Mouse (Mus musculus): Measurements from ENCODE around the gene Kat7. TPM values are rescaled to one million over a fixed set of nuclear protein-coding genes. Genes with fewer than 3 reads are reported as not detected.

Gene Kat7
- polyA plus RNA-seq, 1 experiment from 2014 or later, result 69.6 TPM

- ATAC-seq (replicated peaks), result no peak
- WGBS, result 78% methylated on average over 5 of the region's 5 CpGs
- H3K4me3 ChIP-seq, result no peak overlapping the region
- no peaks in the 10 kb centered on the region for H3K4me1 ChIP-seq
- H3K9me3 ChIP-seq, result no peaks in the 10 kb centered on the region
- no peak overlapping the region for H3K27ac ChIP-seq
- no peaks in the 10 kb centered on the region for H3K27me3 ChIP-seq (replicated peaks)
- H3K9ac ChIP-seq, result no peak overlapping the region
- H3K36me3 ChIP-seq (replicated peaks), result no peaks in the 10 kb centered on the region
- no peak overlapping the region for H3K4me2 ChIP-seq
Observed at GRCm38 (mm10) chr11:95328629-95329028, 18.6 kb upstream of the Kat7 start.

GRCm38 (mm10) chr11:95326243-95326642 is 16.2 kb upstream of the Kat7 start:
- no peaks in the 10 kb centered on the region for H3K36me3 ChIP-seq (replicated peaks)
- ATAC-seq (replicated peaks), result no peak
- H3K4me2 ChIP-seq, result no peak overlapping the region
- H3K4me3 ChIP-seq, result no peak overlapping the region
- no peaks in the 10 kb centered on the region for H3K9me3 ChIP-seq
- no peaks in the 10 kb centered on the region for H3K4me1 ChIP-seq
- no peaks in the 10 kb centered on the region for H3K27me3 ChIP-seq (replicated peaks)
- WGBS, result 79% methylated on average over 11 of the region's 11 CpGs
- no peak overlapping the region for H3K27ac ChIP-seq
- no peak overlapping the region for H3K9ac ChIP-seq

GRCm38 (mm10) chr11:95325832-95326231 is 15.8 kb upstream of the Kat7 start:
- no peak overlapping the region for H3K27ac ChIP-seq
- WGBS, result 93% methylated on average over 4 of the region's 4 CpGs
- no peaks in the 10 kb centered on the region for H3K27me3 ChIP-seq (replicated peaks)
- ATAC-seq (replicated peaks), result no peak
- H3K9me3 ChIP-seq, result no peaks in the 10 kb centered on the region
- H3K9ac ChIP-seq, result no peak overlapping the region
- H3K36me3 ChIP-seq (replicated peaks), result no peaks in the 10 kb centered on the region
- no peak overlapping the region for H3K4me3 ChIP-seq
- no peaks in the 10 kb centered on the region for H3K4me1 ChIP-seq
- no peak overlapping the region for H3K4me2 ChIP-seq

GRCm38 (mm10) chr11:95324181-95324580 is 14.1 kb upstream of the Kat7 start:
- Histone ChIP-seq H3K4me2 (no peak overlapping the region), H3K36me3 (replicated peaks) (no peaks in the 10 kb centered on the region), H3K4me3 (no peak overlapping the region), H3K27ac (no peak overlapping the region), H3K9me3 (no peaks in the 10 kb centered on the region), H3K4me1 (no peaks in the 10 kb centered on the region), H3K9ac (no peak overlapping the region), H3K27me3 (replicated peaks) (no peaks in the 10 kb centered on the region)
- no peak for ATAC-seq (replicated peaks)
- 68% methylated on average over 10 of the region's 10 CpGs for WGBS

GRCm38 (mm10) chr11:95320010-95320409 is 10.0 kb upstream of the Kat7 start:
- no peak overlapping the region for H3K27ac ChIP-seq
- no peak overlapping the region for H3K9ac ChIP-seq
- H3K27me3 ChIP-seq (replicated peaks), result no peaks in the 10 kb centered on the region
- H3K36me3 ChIP-seq (replicated peaks), result no peaks in the 10 kb centered on the region
- no peaks in the 10 kb centered on the region for H3K9me3 ChIP-seq
- H3K4me3 ChIP-seq, result no peak overlapping the region
- no peaks in the 10 kb centered on the region for H3K4me1 ChIP-seq
- no peak overlapping the region for H3K4me2 ChIP-seq
- no peak for ATAC-seq (replicated peaks)
- 96% methylated on average over 1 of the region's 1 CpGs for WGBS

GRCm38 (mm10) chr11:95319506-95319905 is 9.5 kb upstream of the Kat7 start:
- Histone ChIP-seq H3K27me3 (replicated peaks) (no peaks in the 10 kb centered on the region), H3K4me1 (no peaks in the 10 kb centered on the region), H3K4me3 (no peak overlapping the region), H3K9ac (no peak overlapping the region), H3K27ac (no peak overlapping the region), H3K9me3 (no peaks in the 10 kb centered on the region), H3K4me2 (no peak overlapping the region), H3K36me3 (replicated peaks) (no peaks in the 10 kb centered on the region)
- no peak for ATAC-seq (replicated peaks)
- 66% methylated on average over 1 of the region's 1 CpGs for WGBS

GRCm38 (mm10) chr11:95318116-95318515 is 8.1 kb upstream of the Kat7 start:
- H3K27me3 ChIP-seq (replicated peaks), result no peaks in the 10 kb centered on the region
- H3K4me3 ChIP-seq, result no peak overlapping the region
- no peak for ATAC-seq (replicated peaks)

GRCm38 (mm10) chr11:95315215-95315955 is 5.3 kb upstream of the Kat7 start:
- no peak for ATAC-seq (replicated peaks)
- H3K9me3 ChIP-seq, result no peaks in the 10 kb centered on the region
- no peak overlapping the region for H3K4me3 ChIP-seq
- no peaks in the 10 kb centered on the region for H3K27me3 ChIP-seq (replicated peaks)
- no peak overlapping the region for H3K9ac ChIP-seq
- H3K4me1 ChIP-seq, result peaks cover 8% of the 10 kb centered on the region
- 74% methylated on average over 7 of the region's 7 CpGs for WGBS
- no peak overlapping the region for H3K4me2 ChIP-seq
- H3K27ac ChIP-seq, result no peak overlapping the region
- H3K36me3 ChIP-seq (replicated peaks), result no peaks in the 10 kb centered on the region

More at GRCm38 (mm10) chr11:95318116-95318515, 8.1 kb upstream of the Kat7 start:
- H3K9me3 ChIP-seq, result no peaks in the 10 kb centered on the region
- H3K4me2 ChIP-seq, result no peak overlapping the region
- H3K36me3 ChIP-seq (replicated peaks), result no peaks in the 10 kb centered on the region
- no peak overlapping the region for H3K27ac ChIP-seq
- no peak overlapping the region for H3K9ac ChIP-seq
- 91% methylated on average over 9 of the region's 9 CpGs for WGBS
- H3K4me1 ChIP-seq, result no peaks in the 10 kb centered on the region

- Histone ChIP-seq H3K9ac (no peak overlapping the region; the same call in 1 of the 2 replicates), H3K4me3 (peak overlapping the region; percentile 74; the same call in 1 of the 2 replicates)
- 15% methylated on average over 5 of the region's 5 CpGs for WGBS
Observed at GRCm38 (mm10) chr11:95311425-95311807, 1.4 kb upstream of the Kat7 start.

GRCm38 (mm10) chr11:95310648-95311424 is 790 bp upstream of the Kat7 start:
- H3K36me3 ChIP-seq (replicated peaks), result no peaks in the 10 kb centered on the region
- peaks cover 18% of the 10 kb centered on the region for H3K4me1 ChIP-seq
- H3K9ac ChIP-seq, result peak overlapping the region; percentile 60
- no peaks in the 10 kb centered on the region for H3K9me3 ChIP-seq
- H3K4me3 ChIP-seq, result peak overlapping the region; percentile 74
- 0 out of 2 replicates have a peak, but pooled peaks have one; percentile 0 for ATAC-seq (replicated peaks)
- peak overlapping the region; percentile 79 for H3K27ac ChIP-seq
- WGBS, result 4% methylated on average over 17 of the region's 17 CpGs
- H3K4me2 ChIP-seq, result peak overlapping the region; percentile 74
- no peaks in the 10 kb centered on the region for H3K27me3 ChIP-seq (replicated peaks)

More at GRCm38 (mm10) chr11:95311425-95311807, 1.4 kb upstream of the Kat7 start:
- H3K27ac ChIP-seq, result no peak overlapping the region
- H3K27me3 ChIP-seq (replicated peaks), result no peaks in the 10 kb centered on the region
- no peaks in the 10 kb centered on the region for H3K9me3 ChIP-seq
- peaks cover 18% of the 10 kb centered on the region for H3K4me1 ChIP-seq
- H3K36me3 ChIP-seq (replicated peaks), result no peaks in the 10 kb centered on the region
- ATAC-seq (replicated peaks), result no peak
- H3K4me2 ChIP-seq, result peak overlapping the region; percentile 74

GRCm38 (mm10) chr11:95309510-95310006 is 488 bp downstream of the Kat7 start:
- Histone ChIP-seq H3K36me3 (replicated peaks) (peaks cover 3% of the 10 kb centered on the region; the same call in 1 of the 2 replicates), H3K4me3 (peak overlapping the region; percentile 74), H3K27ac (peak overlapping the region; percentile 94), H3K27me3 (replicated peaks) (no peaks in the 10 kb centered on the region), H3K9ac (peak overlapping the region; percentile 85), H3K4me1 (peaks cover 18% of the 10 kb centered on the region), H3K9me3 (no peaks in the 10 kb centered on the region), H3K4me2 (peak overlapping the region; percentile 78)
- 0% methylated on average over 37 of the region's 37 CpGs for WGBS
- ATAC-seq (replicated peaks), result peak; percentile 96

- no peak overlapping the region for H3K27ac ChIP-seq
- peaks cover 18% of the 10 kb centered on the region for H3K4me1 ChIP-seq
- peaks cover 7% of the 10 kb centered on the region; the same call in 1 of the 2 replicates for H3K36me3 ChIP-seq (replicated peaks)
- 82% methylated on average over 8 of the region's 8 CpGs for WGBS
- H3K9ac ChIP-seq, result no peak overlapping the region
- H3K4me3 ChIP-seq, result no peak overlapping the region
- no peaks in the 10 kb centered on the region for H3K27me3 ChIP-seq (replicated peaks)
- ATAC-seq (replicated peaks), result no peak
- H3K4me2 ChIP-seq, result no peak overlapping the region
- no peaks in the 10 kb centered on the region for H3K9me3 ChIP-seq
Observed at GRCm38 (mm10) chr11:95307526-95307925, 2.5 kb downstream of the Kat7 start.
